Mouse (Mus musculus) heart, embryonic 13.5 days (tissue): ENCODE measurements around the gene Vps53. TPM values are rescaled to one million over a fixed set of nuclear protein-coding genes. Genes with fewer than 3 reads are reported as not detected.
"Not testable (repeated sequence)": the region's sequence is repeated elsewhere in the genome, so short reads cannot be mapped to it uniquely, and the experiment has no call there.

Experiments used
- ATAC-seq: fragments of 200-750 bp; cut with Nextera tagmentation; 2 replicates; pipeline ENCODE4 v1.8.0; 2017; ENCODE audit warnings: moderate TSS enrichment; ENCODE audit not compliant: insufficient number of reproducible peaks, low FRiP score, low TSS enrichment; ENCODE audit errors: extremely low read depth
- H3K27ac ChIP-seq: fragments of 300-500 bp; sonication (generic); replicated peaks from 2 replicates; pipeline ENCODE4 v1.5.1; 2015; ENCODE audit warnings: moderate library complexity, mild to moderate bottlenecking, inconsistent platforms
- H3K27me3 ChIP-seq: fragments of 300-500 bp; sonication (generic); replicated peaks from 2 replicates; pipeline ENCODE4 v1.6.1; 2015; ENCODE audit warnings: mild to moderate bottlenecking, inconsistent platforms
- H3K36me3 ChIP-seq: fragments of 300-500 bp; sonication (generic); 2 replicates; pipeline ENCODE4 v1.6.1; 2015; ENCODE audit warnings: mild to moderate bottlenecking, inconsistent platforms
- H3K4me1 ChIP-seq: fragments of 300-500 bp; sonication (generic); 2 replicates; pipeline ENCODE4 v1.6.1; 2015; ENCODE audit warnings: inconsistent platforms
- H3K4me2 ChIP-seq: fragments of 300-500 bp; sonication (generic); 2 replicates; pipeline ENCODE4 v1.6.1; 2015; ENCODE audit warnings: inconsistent platforms, mild to moderate bottlenecking, moderate library complexity
- H3K4me3 ChIP-seq: fragments of 300-500 bp; sonication (generic); 2 replicates; pipeline ENCODE4 v1.5.1; 2015; ENCODE audit warnings: moderate library complexity, mild to moderate bottlenecking, inconsistent platforms
- H3K9ac ChIP-seq: fragments of 300-500 bp; sonication (generic); 2 replicates; pipeline ENCODE4 v1.6.1; 2015; ENCODE audit warnings: inconsistent platforms, mild to moderate bottlenecking, moderate library complexity
- H3K9me3 ChIP-seq: fragments of 300-500 bp; sonication (generic); 2 replicates; pipeline ENCODE4 v1.6.1; 2016; ENCODE audit warnings: inconsistent platforms
- WGBS: fragments of 180-500 bp; shearing (Covaris S2); methylation state at CpG from one replicate; pipeline ENCODE4 v1.1.7; 2015; ENCODE audit warnings: mixed read lengths; 5-methylcytosine and 5-hydroxymethylcytosine counted together
- polyA plus RNA-seq: library from polyadenylated mRNA; unstranded; fragments of >200 nt; fragmentation: Nextera tagmentation; extraction: Ambion mirVana; gene quantifications from 2 replicates; pipeline ENCODE4 v1.2.1, GENCODE M21; 2015

Vps53 gene
- polyA plus RNA-seq = 28.4 and 31.8 TPM in 2 replicates

- Histone ChIP-seq H3K4me1 (peaks cover 12% of the 10 kb centered on the region), H3K9ac (peak within 1 kb of the TSS; percentile 85), H3K9me3 (no peaks in the 10 kb centered on the region), H3K4me2 (peak within 1 kb of the TSS; percentile 93), H3K4me3 (peak within 1 kb of the TSS; percentile 77), H3K27ac (peak within 1 kb of the TSS; percentile 55), H3K27me3 (no peaks in the 10 kb centered on the region), H3K36me3 (peaks cover 12% of the 10 kb centered on the region)
- ATAC-seq = peak; percentile 63
- WGBS = under 1% methylated on average over 37 of the region's 37 CpGs
These were observed at the start of gene Vps53, which contains the start of gene Fam57a for GRCm38 (mm10) chr11:76179495-76180145. Vps53 (minus strand) TSS chr11:76179647. Fam57a (plus strand) TSS chr11:76179671.

GRCm38 (mm10) chr11:76225051-76225450, 45.6 kb upstream of the Vps53 start:
- Histone ChIP-seq H3K36me3 (peaks cover 68% of the 10 kb centered on the region), H3K4me1 (0 out of 2 replicates have a peak, but pooled peaks cover 3% of the 10 kb centered on the region)

GRCm38 (mm10) chr11:76224631-76225030, 45.2 kb upstream of the Vps53 start:
- Histone ChIP-seq H3K4me1 (0 out of 2 replicates have a peak, but pooled peaks cover 3% of the 10 kb centered on the region), H3K27me3 (no peaks in the 10 kb centered on the region), H3K27ac (no peak overlapping the region), H3K9ac (no peak overlapping the region), H3K9me3 (no peaks in the 10 kb centered on the region), H3K4me3 (no peak overlapping the region), H3K4me2 (no peak overlapping the region), H3K36me3 (peaks cover 70% of the 10 kb centered on the region)
- 84% methylated on average over 5 of the region's 5 CpGs for WGBS
- no peak for ATAC-seq

More at GRCm38 (mm10) chr11:76225051-76225450, 45.6 kb upstream of the Vps53 start:
- Histone ChIP-seq H3K9me3 (no peaks in the 10 kb centered on the region), H3K9ac (no peak overlapping the region), H3K4me3 (no peak overlapping the region), H3K4me2 (no peak overlapping the region), H3K27ac (no peak overlapping the region), H3K27me3 (no peaks in the 10 kb centered on the region)
- ATAC-seq = no peak

- peaks cover 23% of the 10 kb centered on the region for H3K4me1 ChIP-seq
- peak within 1 kb of the TSS; percentile 77 for H3K4me3 ChIP-seq
- peak within 1 kb of the TSS; percentile 78 for H3K4me2 ChIP-seq
- H3K27me3 ChIP-seq = no peaks in the 10 kb centered on the region
- peak; percentile 95 for ATAC-seq
- H3K9me3 ChIP-seq = no peaks in the 10 kb centered on the region
- peak within 1 kb of the TSS; percentile 88 for H3K27ac ChIP-seq
- peak within 1 kb of the TSS; percentile 93 for H3K9ac ChIP-seq
- H3K36me3 ChIP-seq = peaks cover 52% of the 10 kb centered on the region
- under 1% methylated on average over 35 of the region's 35 CpGs for WGBS
These were observed 37.9 kb upstream of the Vps53 start, which contains the start of the genes Dbil5 and Gemin4 for GRCm38 (mm10) chr11:76217390-76217800. Dbil5 (plus strand) TSS chr11:76217608. Gemin4 (minus strand) TSS chr11:76217664.

GRCm38 (mm10) chr11:76216681-76217389, 37.4 kb upstream of the Vps53 start:
- no peak for ATAC-seq
- 3% methylated on average over 33 of the region's 33 CpGs for WGBS
- Histone ChIP-seq H3K4me1 (peaks cover 21% of the 10 kb centered on the region), H3K9me3 (no peaks in the 10 kb centered on the region), H3K4me2 (peak overlapping the region; percentile 78), H3K9ac (peak overlapping the region; percentile 93), H3K27me3 (no peaks in the 10 kb centered on the region), H3K27ac (peak overlapping the region; percentile 88), H3K4me3 (peak overlapping the region; percentile 77), H3K36me3 (peaks cover 52% of the 10 kb centered on the region)

GRCm38 (mm10) chr11:76216049-76216540, 36.6 kb upstream of the Vps53 start:
- Histone ChIP-seq H3K9ac (peak overlapping the region; percentile 93), H3K36me3 (peaks cover 51% of the 10 kb centered on the region), H3K4me2 (peak overlapping the region; percentile 78), H3K27ac (peak overlapping the region; percentile 88; the same call in 1 of the 2 replicates), H3K4me3 (peak overlapping the region; percentile 77), H3K4me1 (peaks cover 20% of the 10 kb centered on the region), H3K27me3 (no peaks in the 10 kb centered on the region), H3K9me3 (no peaks in the 10 kb centered on the region)
- no peak for ATAC-seq
- WGBS = 88% methylated on average over 5 of the region's 5 CpGs

GRCm38 (mm10) chr11:76215011-76215410, 35.6 kb upstream of the Vps53 start:
- Histone ChIP-seq H3K9ac (no peak overlapping the region), H3K27me3 (no peaks in the 10 kb centered on the region), H3K36me3 (peaks cover 51% of the 10 kb centered on the region), H3K4me1 (peaks cover 22% of the 10 kb centered on the region), H3K27ac (no peak overlapping the region), H3K9me3 (no peaks in the 10 kb centered on the region), H3K4me3 (no peak overlapping the region), H3K4me2 (no peak overlapping the region)
- WGBS = 93% methylated on average over 2 of the region's 2 CpGs
- no peak for ATAC-seq

GRCm38 (mm10) chr11:76213841-76214240, 34.4 kb upstream of the Vps53 start:
- H3K9me3 ChIP-seq = no peaks in the 10 kb centered on the region
- ATAC-seq = no peak
- no peak overlapping the region for H3K4me2 ChIP-seq
- H3K4me3 ChIP-seq = no peak overlapping the region
- H3K9ac ChIP-seq = no peak overlapping the region
- H3K27ac ChIP-seq = no peak overlapping the region
- no peaks in the 10 kb centered on the region for H3K27me3 ChIP-seq
- WGBS = 86% methylated on average over 5 of the region's 5 CpGs
- H3K36me3 ChIP-seq = peaks cover 53% of the 10 kb centered on the region
- H3K4me1 ChIP-seq = peaks cover 22% of the 10 kb centered on the region

GRCm38 (mm10) chr11:76211595-76211994, 32.1 kb upstream of the Vps53 start:
- H3K9me3 ChIP-seq, H3K9ac ChIP-seq, H3K4me2 ChIP-seq, H3K4me3 ChIP-seq, H3K27me3 ChIP-seq, H3K27ac ChIP-seq, ATAC-seq: not testable (repeated sequence)
- H3K4me1 ChIP-seq = peaks cover 14% of the 10 kb centered on the region
- H3K36me3 ChIP-seq = peaks cover 72% of the 10 kb centered on the region
- 87% methylated on average over 5 of the region's 6 CpGs for WGBS

- no peak overlapping the region for H3K4me3 ChIP-seq
- no peaks in the 10 kb centered on the region for H3K27me3 ChIP-seq
- WGBS = 80% methylated on average over 13 of the region's 13 CpGs
- no peaks in the 10 kb centered on the region for H3K9me3 ChIP-seq
- no peak overlapping the region for H3K27ac ChIP-seq
- no peak overlapping the region for H3K4me2 ChIP-seq
- ATAC-seq = no peak
- peaks cover 83% of the 10 kb centered on the region for H3K36me3 ChIP-seq
- peaks cover 3% of the 10 kb centered on the region; the same call in 1 of the 2 replicates for H3K4me1 ChIP-seq
- H3K9ac ChIP-seq = no peak overlapping the region
These were observed 31.0 kb upstream of the Vps53 start for GRCm38 (mm10) chr11:76210228-76210985.

- 77% methylated on average over 5 of the region's 5 CpGs for WGBS
- Histone ChIP-seq H3K27me3 (peaks cover 5% of the 10 kb centered on the region; the same call in 1 of the 2 replicates), H3K4me3 (no peak overlapping the region), H3K27ac (no peak overlapping the region), H3K9ac (no peak overlapping the region), H3K4me1 (peaks cover 10% of the 10 kb centered on the region), H3K9me3 (no peaks in the 10 kb centered on the region), H3K4me2 (no peak overlapping the region), H3K36me3 (peaks cover 69% of the 10 kb centered on the region)
- no peak for ATAC-seq
These were observed 27.3 kb upstream of the Vps53 start for GRCm38 (mm10) chr11:76206793-76207192.
